Mouse (Mus musculus) induced T-regulatory cell, adult 2 months (primary cell): ENCODE measurements around the gene Ptpn14.

ENCODE experiments used
- DNase-seq: peaks from one replicate; pipeline ENCODE4 v3.0.0-alpha.2; 2012; ENCODE audit warnings: low read depth

The Ptpn14 gene

GRCm38 (mm10) chr1:189867497-189867896 lies 139.4 kb downstream of the Ptpn14 start:
- DNase-seq, result no peak

- no peak for DNase-seq
These were observed 140.0 kb downstream of the Ptpn14 start for GRCm38 (mm10) chr1:189868036-189868435.

- DNase-seq, result peak; percentile 19
These were observed 141.7 kb downstream of the Ptpn14 start for GRCm38 (mm10) chr1:189869651-189870270.

GRCm38 (mm10) chr1:189870539-189870938 lies 142.5 kb downstream of the Ptpn14 start:
- DNase-seq, result no peak

GRCm38 (mm10) chr1:189871625-189872024 lies 143.6 kb downstream of the Ptpn14 start:
- no peak for DNase-seq

- no peak for DNase-seq
These were observed 144.0 kb downstream of the Ptpn14 start for GRCm38 (mm10) chr1:189872050-189872449.

- DNase-seq, result no peak
These were observed 145.5 kb downstream of the Ptpn14 start for GRCm38 (mm10) chr1:189873591-189873990.

GRCm38 (mm10) chr1:189875439-189875861 lies 147.4 kb downstream of the Ptpn14 start:
- DNase-seq, result no peak

- DNase-seq, result no peak
These were observed 148.1 kb downstream of the Ptpn14 start for GRCm38 (mm10) chr1:189876162-189876561.

GRCm38 (mm10) chr1:189879212-189879611 lies 151.1 kb downstream of the Ptpn14 start:
- no peak for DNase-seq

- DNase-seq, result no peak
These were observed 151.9 kb downstream of the Ptpn14 start for GRCm38 (mm10) chr1:189879965-189880364.

- DNase-seq, result no peak
These were observed 152.7 kb downstream of the Ptpn14 start for GRCm38 (mm10) chr1:189880745-189881144.

GRCm38 (mm10) chr1:189882886-189883285 lies 154.8 kb downstream of the Ptpn14 start:
- DNase-seq, result peak; percentile 58

- DNase-seq, result peak; percentile 28
These were observed 155.6 kb downstream of the Ptpn14 start for GRCm38 (mm10) chr1:189883531-189884170.

GRCm38 (mm10) chr1:189884951-189885350 lies 156.9 kb downstream of the Ptpn14 start:
- DNase-seq, result no peak

- DNase-seq, result no peak
These were observed 157.9 kb downstream of the Ptpn14 start for GRCm38 (mm10) chr1:189885975-189886374.

- peak; percentile 68 for DNase-seq
These were observed 159.4 kb downstream of the Ptpn14 start for GRCm38 (mm10) chr1:189887518-189887917.

- no peak for DNase-seq
These were observed 160.7 kb downstream of the Ptpn14 start for GRCm38 (mm10) chr1:189888749-189889148.

GRCm38 (mm10) chr1:189894191-189894590 lies 166.1 kb downstream of the Ptpn14 start:
- no peak for DNase-seq

- DNase-seq, result no peak
These were observed 169.8 kb downstream of the Ptpn14 start for GRCm38 (mm10) chr1:189897861-189898260.

- DNase-seq, result no peak
These were observed 170.6 kb downstream of the Ptpn14 start for GRCm38 (mm10) chr1:189898708-189899107.

GRCm38 (mm10) chr1:189899526-189899925 lies 171.5 kb downstream of the Ptpn14 start:
- no peak for DNase-seq

GRCm38 (mm10) chr1:189902413-189902812 lies 174.3 kb downstream of the Ptpn14 start:
- DNase-seq, result no peak

GRCm38 (mm10) chr1:189903169-189903568 lies 175.1 kb downstream of the Ptpn14 start:
- DNase-seq, result no peak
